Mouse (Mus musculus) heart, adult 2 months (tissue): ENCODE measurements around the gene Csnk1g2.

ENCODE experiments used
- CTCF ChIP-seq: fragments of 200-600 bp; IDR thresholded peaks from 2 replicates; pipeline ENCODE4 v1.8.1; 2022; ENCODE audit warnings: antibody characterized with exemption, mild to moderate bottlenecking, moderate library complexity
- EP300 ChIP-seq: fragments of 200-500 bp; IDR thresholded peaks from 2 replicates; pipeline ENCODE4 v1.6.1; 2011; ENCODE audit warnings: low read depth, low read length, control low read depth; ENCODE audit not compliant: insufficient read depth
- POLR2A ChIP-seq: fragments of 200-500 bp; IDR thresholded peaks from 2 replicates; pipeline ENCODE4 v1.6.1; 2011; ENCODE audit warnings: mild to moderate bottlenecking, low read depth, low read length, control low read depth; ENCODE audit not compliant: insufficient read depth

GRCm38 (mm10) chr10:80623457-80624191 lies 986 bp downstream of the Csnk1g2 start:
- peak; percentile 60 for TF ChIP-seq POLR2A
- TF ChIP-seq CTCF: peak; percentile 35
- no peak for TF ChIP-seq EP300
